Mouse (Mus musculus): Measurements from ENCODE around the gene Mrps12. TPM values are rescaled to one million over a fixed set of nuclear protein-coding genes. Genes with fewer than 3 reads are reported as not detected.

Gene Mrps12
- polyA plus RNA-seq (2012; rRNA removed; ENCODE audit: low replicate concordance): 47.7 and 130 TPM in 2 replicates

GRCm38 (mm10) chr7:28741709-28742438 lies at the start of gene Mrps12, which contains the start of gene Sars2:
Mrps12 (minus strand) TSS chr7:28741820.
Sars2 (plus strand) TSS chr7:28741992.

DNA sequence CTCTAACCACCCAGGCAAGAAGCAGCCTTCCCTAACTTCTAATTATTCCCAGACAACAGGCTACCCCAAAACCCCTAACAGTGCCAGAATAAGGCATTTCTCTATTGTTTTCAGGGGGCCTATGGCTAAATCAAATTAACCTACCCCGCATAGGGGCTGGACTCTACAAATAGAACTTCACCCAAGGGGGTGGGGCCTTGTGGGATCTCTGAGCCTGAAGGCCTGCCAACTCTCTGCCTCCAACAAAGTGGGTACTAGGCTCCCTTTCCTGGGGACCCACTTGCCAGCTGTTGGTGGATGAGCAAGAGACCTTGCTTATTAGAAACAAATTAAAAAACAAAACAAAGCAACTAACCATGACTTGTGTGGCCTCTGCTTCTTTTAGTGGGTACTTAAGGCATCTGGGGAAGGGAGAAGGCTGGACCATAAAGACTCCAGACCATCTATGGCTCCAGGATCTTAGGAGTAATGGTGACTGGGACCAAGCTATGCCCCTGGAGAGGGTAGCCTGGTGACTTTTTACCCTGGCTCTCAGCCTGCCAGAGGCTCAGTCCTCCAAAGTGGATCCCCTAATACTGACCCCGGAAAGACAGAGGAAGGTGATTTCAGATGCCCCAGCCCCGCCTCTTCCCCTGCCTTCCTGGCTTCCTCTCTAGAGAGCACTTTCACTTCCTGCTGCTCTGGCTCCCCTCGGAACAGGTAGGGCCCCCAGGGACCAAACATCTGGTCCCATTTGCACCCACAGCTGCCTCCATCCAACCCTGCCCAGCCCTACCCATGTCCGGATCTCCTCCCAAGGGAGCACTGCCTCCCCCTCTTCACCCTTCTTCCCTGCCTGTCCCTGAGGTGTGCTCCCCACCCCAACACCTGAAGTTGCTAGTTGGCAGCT lies 46.9 kb upstream of the Mrps12 start, which contains the start of gene Rinl:
TSS of gene Rinl (plus strand) at position 663 of the 889 bp plus-strand sequence.

DNA sequence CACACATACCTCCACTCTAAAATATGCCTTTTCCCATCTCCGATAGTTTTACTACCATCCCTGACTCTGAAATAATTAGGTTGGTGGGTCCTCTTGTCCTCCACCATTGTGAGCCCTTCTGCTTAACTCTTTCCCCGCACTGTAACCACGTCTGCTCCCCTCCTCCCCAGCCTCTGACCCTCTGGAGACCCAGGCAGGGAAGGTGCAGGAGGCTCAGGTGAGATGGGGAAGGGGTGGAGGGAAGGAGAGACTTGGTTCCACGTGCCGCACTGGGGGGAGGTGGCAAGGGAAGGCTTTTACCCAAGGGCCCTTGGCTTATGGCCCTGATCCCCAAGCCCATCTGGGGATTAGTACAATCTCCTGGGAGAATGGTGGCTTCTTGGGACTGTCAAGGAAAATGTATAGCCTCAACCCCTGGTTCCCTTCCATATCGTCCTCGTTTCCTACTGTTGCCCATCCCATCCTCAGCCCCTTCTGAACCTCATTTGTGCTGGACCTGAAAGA lies 25.9 kb upstream of the Mrps12 start, which contains the start of gene Nfkbib:
TSS of gene Nfkbib (minus strand) at position 51 of the 504 bp plus-strand sequence.

DNA sequence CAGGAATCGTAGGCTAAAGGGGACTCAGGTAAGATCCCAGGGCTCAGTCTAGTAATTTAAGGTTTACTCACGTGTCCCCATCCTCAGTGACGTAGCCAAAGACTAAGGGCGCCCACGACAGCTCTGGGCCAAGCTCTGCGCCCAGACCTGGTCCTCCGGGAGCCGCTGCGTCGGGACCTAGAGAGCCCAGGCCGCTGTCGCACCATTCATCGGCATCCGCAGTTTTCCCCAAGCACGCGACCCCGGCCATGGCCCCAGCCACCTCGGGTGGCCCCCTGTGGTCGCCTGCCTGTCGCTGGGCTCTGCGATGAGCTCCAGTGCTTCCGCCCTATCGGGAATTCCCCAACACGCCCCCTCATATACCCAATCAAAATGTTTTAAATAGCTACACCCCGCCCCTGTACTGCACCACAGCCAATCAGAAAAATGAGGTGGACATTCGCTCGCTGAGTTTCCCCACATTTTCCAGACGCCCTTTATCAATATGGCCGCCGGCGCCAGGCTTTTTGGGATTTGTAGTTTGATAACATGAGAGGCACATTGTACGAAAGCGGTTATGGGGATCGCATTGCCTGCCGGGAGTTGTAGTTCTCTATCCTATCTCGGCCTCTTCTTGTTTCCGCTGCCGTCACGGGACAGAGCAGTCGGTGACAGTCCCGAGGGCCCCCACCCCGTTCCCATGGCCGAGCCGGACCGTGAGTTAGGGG lies 24.7 kb upstream of the Mrps12 start, which contains the start of gene Sirt2:
TSS of gene Sirt2 (plus strand) at position 563 of the 707 bp plus-strand sequence.

GRCm38 (mm10) chr7:28756079-28756478 lies 14.5 kb upstream of the Mrps12 start, which contains the start of gene Ccer2:
Ccer2 (plus strand) TSS chr7:28756174.

DNA sequence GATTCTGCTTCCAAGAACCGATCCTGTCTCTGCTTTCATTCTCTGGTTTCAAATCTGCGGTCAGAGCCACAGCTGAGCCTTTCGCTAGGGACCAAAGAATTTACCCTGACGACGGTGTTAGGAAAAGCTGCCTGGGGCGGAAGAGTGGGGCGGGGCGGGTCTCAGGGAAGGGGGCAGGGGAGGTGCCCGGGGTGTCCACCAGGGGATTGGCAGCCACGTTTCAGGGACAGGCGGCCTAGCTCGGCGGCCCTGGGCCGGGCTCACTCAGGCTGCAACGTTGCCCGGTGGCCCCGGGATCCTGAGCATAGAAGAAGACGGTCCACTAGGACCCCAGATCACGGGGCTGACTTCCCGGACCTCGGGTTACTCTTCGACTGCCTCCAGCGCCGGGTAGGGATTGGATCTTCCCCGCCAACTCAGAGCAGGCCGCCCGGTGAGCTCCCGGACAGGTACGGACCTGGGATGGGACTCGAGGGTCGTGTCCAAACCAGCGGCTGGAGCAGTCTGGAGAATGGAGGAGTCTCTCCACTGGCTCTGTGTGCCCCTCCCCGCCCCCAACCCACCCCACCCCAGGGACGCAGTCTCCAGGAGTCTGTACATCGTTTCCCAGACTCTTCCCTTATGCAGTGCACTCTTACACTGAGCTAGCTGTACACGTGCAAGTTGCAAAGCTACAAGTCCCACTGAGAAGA lies 24.9 kb downstream of the Mrps12 start, which contains the start of gene Fbxo17:
TSS of gene Fbxo17 (plus strand) at position 215 of the 692 bp plus-strand sequence.

DNA sequence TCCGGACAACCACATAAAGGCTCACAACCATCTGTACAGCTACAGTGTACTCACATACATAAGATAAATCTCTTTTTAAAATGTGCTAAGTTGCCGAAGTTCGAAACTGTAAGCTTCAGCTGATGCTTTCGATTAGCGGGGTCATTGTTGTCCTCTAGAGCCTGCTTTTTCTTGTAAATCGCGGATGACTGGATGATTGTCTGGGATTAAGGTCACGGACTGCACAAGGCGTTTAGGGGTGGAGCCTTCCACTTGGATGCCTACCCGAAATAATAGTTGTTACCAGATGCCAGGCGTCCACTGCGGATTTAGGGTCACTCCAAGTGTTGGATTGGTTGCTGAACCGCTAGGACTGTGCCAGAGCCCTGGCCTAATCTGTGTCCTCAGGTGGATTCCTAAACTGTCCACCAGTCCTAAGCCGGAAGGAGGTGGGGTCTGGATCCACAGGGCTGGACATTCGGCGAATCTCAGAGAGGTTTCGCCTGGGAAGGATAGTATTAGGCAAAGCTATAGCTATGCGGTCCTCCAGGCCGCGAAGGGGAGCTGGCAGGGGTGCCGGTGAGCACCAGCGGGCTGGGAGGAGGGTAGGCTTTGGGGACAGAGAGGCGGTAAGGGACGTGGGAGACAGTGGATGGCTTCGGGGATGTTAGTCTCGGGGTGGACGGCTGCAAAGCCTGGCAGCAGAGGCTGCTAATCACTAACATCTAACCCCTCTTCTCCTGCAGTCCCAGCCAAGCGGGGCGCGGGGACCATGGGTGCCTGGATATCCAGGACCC lies 48.9 kb downstream of the Mrps12 start, which contains the start of gene Fbxo27:
TSS of gene Fbxo27 (plus strand) at position 305 of the 776 bp plus-strand sequence.

Other genes starting within 250 kb of the Mrps12 start
- not detected in 2 replicates for gene Ifnl2, start 231.4 kb downstream of the Mrps12 start, polyA plus RNA-seq (2012; rRNA removed; ENCODE audit: low replicate concordance)
- not detected in 2 replicates for gene Ifnl3, start 219.0 kb downstream of the Mrps12 start, polyA plus RNA-seq (2012; rRNA removed; ENCODE audit: low replicate concordance)
- gene Sycn, start 200.9 kb downstream of the Mrps12 start, polyA plus RNA-seq (2012; rRNA removed; ENCODE audit: low replicate concordance): 0.91 TPM in 1 of 2 replicates, not detected in the other
- 1.0 and 2.2 TPM in 2 replicates for gene Nccrp1, start 194.6 kb downstream of the Mrps12 start, polyA plus RNA-seq (2012; rRNA removed; ENCODE audit: low replicate concordance)
- gene Samd4b, start 143.7 kb downstream of the Mrps12 start, polyA plus RNA-seq (2012; rRNA removed; ENCODE audit: low replicate concordance): 94.8 and 122 TPM in 2 replicates
- gene Pak4, start 143.6 kb downstream of the Mrps12 start, polyA plus RNA-seq (2012; rRNA removed; ENCODE audit: low replicate concordance): 17.6 and 40.2 TPM in 2 replicates
- 1.3 TPM in 1 of 2 replicates, not detected in the other for gene Acp7, start 110.5 kb downstream of the Mrps12 start, polyA plus RNA-seq (2012; rRNA removed; ENCODE audit: low replicate concordance)
- 12.5 and 18.3 TPM in 2 replicates for gene Fbxo27, start 49.0 kb downstream of the Mrps12 start, polyA plus RNA-seq (2012; rRNA removed; ENCODE audit: low replicate concordance)
- 4.6 and 7.5 TPM in 2 replicates for gene Fbxo17, start 25.0 kb downstream of the Mrps12 start, polyA plus RNA-seq (2012; rRNA removed; ENCODE audit: low replicate concordance)
- gene Sars2, start 172 bp upstream of the Mrps12 start, polyA plus RNA-seq (2012; rRNA removed; ENCODE audit: low replicate concordance): 25.3 and 32.9 TPM in 2 replicates
- gene Ccer2, start 14.4 kb upstream of the Mrps12 start, polyA plus RNA-seq (2012; rRNA removed; ENCODE audit: low replicate concordance): not detected in 2 replicates
- 79.4 and 91.0 TPM in 2 replicates for gene Sirt2, start 24.9 kb upstream of the Mrps12 start, polyA plus RNA-seq (2012; rRNA removed; ENCODE audit: low replicate concordance)
- 34.4 and 86.5 TPM in 2 replicates for gene Nfkbib, start 25.7 kb upstream of the Mrps12 start, polyA plus RNA-seq (2012; rRNA removed; ENCODE audit: low replicate concordance)
- 17.7 and 28.4 TPM in 2 replicates for gene Rinl, start 47.1 kb upstream of the Mrps12 start, polyA plus RNA-seq (2012; rRNA removed; ENCODE audit: low replicate concordance)
- 175 and 340 TPM in 2 replicates for gene Hnrnpl, start 66.7 kb upstream of the Mrps12 start, polyA plus RNA-seq (2012; rRNA removed; ENCODE audit: low replicate concordance)
- 446 and 756 TPM in 2 replicates for gene Ech1, start 83.4 kb upstream of the Mrps12 start, polyA plus RNA-seq (2012; rRNA removed; ENCODE audit: low replicate concordance)
- gene Lgals4, start 92.0 kb upstream of the Mrps12 start, polyA plus RNA-seq (2012; rRNA removed; ENCODE audit: low replicate concordance): 26.0 and 45.3 TPM in 2 replicates
- gene Lgals7, start 122.0 kb upstream of the Mrps12 start, polyA plus RNA-seq (2012; rRNA removed; ENCODE audit: low replicate concordance): 41.0 and 66.0 TPM in 2 replicates
- 0.96 and 1.6 TPM in 2 replicates for gene Capn12, start 139.6 kb upstream of the Mrps12 start, polyA plus RNA-seq (2012; rRNA removed; ENCODE audit: low replicate concordance)
- gene Actn4, start 220.5 kb upstream of the Mrps12 start, polyA plus RNA-seq (2012; rRNA removed; ENCODE audit: low replicate concordance): 254 and 325 TPM in 2 replicates
- 210 and 305 TPM in 2 replicates for gene Eif3k, start 240.0 kb upstream of the Mrps12 start, polyA plus RNA-seq (2012; rRNA removed; ENCODE audit: low replicate concordance)
- gene Map4k1, start 240.2 kb upstream of the Mrps12 start, polyA plus RNA-seq (2012; rRNA removed; ENCODE audit: low replicate concordance): 39.4 and 98.8 TPM in 2 replicates